ENCODE assay signal across 8 mouse cellular contexts in genomic region chr9:75313832-75314516, GRCm38 (mm10). TPM values are rescaled to one million over a fixed set of nuclear protein-coding genes. Genes with fewer than 3 reads are reported as not detected.
DNase-seq lines count a peak whose midpoint lies in the region; ATAC-seq lines count a peak whose summit lies in the region.

No protein-coding gene starts in this region.

- H3K9me3 ChIP-seq in embryonic facial prominence, embryonic 10.5 days = no peaks in the 10 kb centered on the region

- H3K4me3 ChIP-seq in embryonic facial prominence, embryonic 10.5 days = peak overlapping the region; percentile 81

- no peaks in the 10 kb centered on the region for H3K27me3 ChIP-seq in embryonic facial prominence, embryonic 10.5 days (replicated peaks; ENCODE audit: low read depth, poor library complexity, severe bottlenecking)

- H3K36me3 ChIP-seq in embryonic facial prominence, embryonic 10.5 days (replicated peaks) = no peaks in the 10 kb centered on the region

- H3K27ac ChIP-seq in embryonic facial prominence, embryonic 10.5 days (replicated peaks) = peak overlapping the region; percentile 85

- WGBS in embryonic facial prominence, embryonic 10.5 days = under 1% methylated on average over 52 of the region's 52 CpGs

- peak; percentile 48; the same call in 1 of the 2 replicates for ATAC-seq in monocyte, adult 5-6 weeks (replicated peaks; ENCODE audit: insufficient number of reproducible peaks, low FRiP score, low TSS enrichment, poor library complexity, severe bottlenecking)

- H3K4me1 ChIP-seq in embryonic facial prominence, embryonic 10.5 days = peaks cover 26% of the 10 kb centered on the region

- DNase-seq in layer of hippocampus, adult 11-12 months (ENCODE audit: low spot score) = peak; percentile 81
- DNase-seq in layer of hippocampus, adult 9-10 months (ENCODE audit: low spot score) = no peak
- peak; percentile 91 for DNase-seq in embryonic facial prominence, embryonic 10.5 days (ENCODE audit: low spot score)
- peak; percentile 77 for DNase-seq in heart, adult 8-10 months (ENCODE audit: low spot score)
- peak; percentile 59 for DNase-seq in kidney, adult 9 months
- DNase-seq in liver = peak; percentile 75
- peak; percentile 41 to 79 for DNase-seq in spleen, postnatal 4 days (ENCODE audit: low spot score in 2 of 2)

RNA-seq across cellular contexts. Expression of gene Gnb5, which starts 7.9 kb away (rescaled TPM):
- 22.4 and 24.5 TPM in 2 replicates for polyA plus RNA-seq in embryonic facial prominence, embryonic 10.5 days (2016; fragmentation: Nextera tagmentation; extraction: Ambion mirVana)
- 10 to 100 TPM; 20.4 to 25.1 (median 23.8) TPM for total RNA-seq in heart, adult 8-10 months (2022)
- 2.0 to 5.4 TPM (median 4.1 TPM) in 3 replicates for total RNA-seq in monocyte, adult 5-6 weeks (2017)

RNA-seq across cellular contexts. Expression of gene Bcl2l10, which starts 33.6 kb away (rescaled TPM):
- not detected in 2 replicates for polyA plus RNA-seq in embryonic facial prominence, embryonic 10.5 days (2016; fragmentation: Nextera tagmentation; extraction: Ambion mirVana)
- total RNA-seq in heart, adult 8-10 months (2022) = not detected
- total RNA-seq in monocyte, adult 5-6 weeks (2017) = not detected in 3 replicates
